Mouse (Mus musculus) liver, postnatal 0 days (tissue): ENCODE data around the gene Cep295nl.

Experiments
- CTCF ChIP-seq: sonication (generic); IDR thresholded peaks from 2 replicates; pipeline ENCODE4 v1.5.1; 2016; ENCODE audit warnings: antibody characterized with exemption, low read depth
- EP300 ChIP-seq: IDR thresholded peaks from 2 replicates; pipeline ENCODE4 v1.6.1; 2016; ENCODE audit warnings: antibody characterized with exemption, low read depth, mild to moderate bottlenecking

- TF ChIP-seq EP300 (no peak), CTCF (no peak)
These were observed 20.3 kb downstream of the Cep295nl start for GRCm38 (mm10) chr11:118321971-118322370.
